Mouse (Mus musculus) spleen, adult 18-20 months (tissue): ENCODE data around the gene Zfp781.
A peak's percentile ranks its signal among the peaks of the same experiment; 100 is the strongest.
"Not testable (repeated sequence)": the region's sequence is repeated elsewhere in the genome, so short reads cannot be mapped to it uniquely, and the experiment has no call there.

Source experiments
- DNase-seq, 2 experiments: peaks; one replicate each; pipeline ENCODE4 v3.0.0; 2022; ENCODE audit warnings: mixed read lengths in 2 of 2

The Zfp781 gene

DNA sequence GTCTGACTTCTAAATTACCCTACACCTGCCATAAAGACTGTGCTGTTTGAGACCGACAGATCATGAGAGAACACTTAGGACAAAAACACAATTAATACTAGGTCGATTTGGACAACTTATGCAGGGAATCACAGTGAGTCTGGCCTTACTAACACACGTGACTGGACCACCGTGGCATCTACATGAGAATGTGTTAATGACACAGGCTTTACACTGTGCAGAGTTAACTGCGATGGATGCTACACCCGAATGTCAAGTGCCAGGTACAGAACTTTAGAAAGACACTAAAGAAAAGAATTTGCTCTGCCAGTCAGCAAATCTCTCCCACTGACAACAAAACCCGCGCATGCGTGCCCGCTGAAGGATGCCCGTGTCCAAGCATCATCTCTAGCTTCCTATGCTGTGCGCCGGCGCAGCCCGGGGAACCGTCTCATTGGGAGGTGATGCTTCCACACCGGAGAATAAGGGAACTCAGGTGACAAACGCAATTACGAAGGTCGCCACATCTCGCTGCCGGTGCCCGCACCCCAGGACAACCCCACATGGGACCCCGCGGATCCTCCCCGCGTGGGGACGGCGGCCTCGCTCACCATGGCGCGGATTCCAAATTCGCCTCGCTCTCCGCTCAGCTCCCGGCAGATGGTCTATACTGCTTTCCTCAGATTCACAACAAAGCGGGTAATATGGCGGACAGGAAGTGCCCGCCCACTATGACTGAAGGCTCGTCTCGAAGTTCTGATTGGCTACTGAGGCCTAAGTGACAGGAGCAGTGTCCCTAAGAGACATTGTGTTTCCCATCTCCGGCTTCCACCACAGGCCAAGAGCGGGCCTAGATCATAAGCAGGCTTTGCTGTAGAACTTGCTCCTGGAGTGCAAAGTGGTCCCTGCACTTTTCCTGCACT is at the start of gene Zfp781:
Gene Zfp781, minus strand, starts transcription at position 639 of the 902 bp plus-strand sequence.
- not testable (repeated sequence) for DNase-seq

- DNase-seq = peak in 1 of 2 experiments; percentile 33
These were observed 48.2 kb upstream of the Zfp781 start for GRCm38 (mm10) chr10:81978365-81979003.

- not testable (repeated sequence) for DNase-seq
These were observed 451 bp upstream of the Zfp781 start for GRCm38 (mm10) chr10:81930744-81931118.

DNA sequence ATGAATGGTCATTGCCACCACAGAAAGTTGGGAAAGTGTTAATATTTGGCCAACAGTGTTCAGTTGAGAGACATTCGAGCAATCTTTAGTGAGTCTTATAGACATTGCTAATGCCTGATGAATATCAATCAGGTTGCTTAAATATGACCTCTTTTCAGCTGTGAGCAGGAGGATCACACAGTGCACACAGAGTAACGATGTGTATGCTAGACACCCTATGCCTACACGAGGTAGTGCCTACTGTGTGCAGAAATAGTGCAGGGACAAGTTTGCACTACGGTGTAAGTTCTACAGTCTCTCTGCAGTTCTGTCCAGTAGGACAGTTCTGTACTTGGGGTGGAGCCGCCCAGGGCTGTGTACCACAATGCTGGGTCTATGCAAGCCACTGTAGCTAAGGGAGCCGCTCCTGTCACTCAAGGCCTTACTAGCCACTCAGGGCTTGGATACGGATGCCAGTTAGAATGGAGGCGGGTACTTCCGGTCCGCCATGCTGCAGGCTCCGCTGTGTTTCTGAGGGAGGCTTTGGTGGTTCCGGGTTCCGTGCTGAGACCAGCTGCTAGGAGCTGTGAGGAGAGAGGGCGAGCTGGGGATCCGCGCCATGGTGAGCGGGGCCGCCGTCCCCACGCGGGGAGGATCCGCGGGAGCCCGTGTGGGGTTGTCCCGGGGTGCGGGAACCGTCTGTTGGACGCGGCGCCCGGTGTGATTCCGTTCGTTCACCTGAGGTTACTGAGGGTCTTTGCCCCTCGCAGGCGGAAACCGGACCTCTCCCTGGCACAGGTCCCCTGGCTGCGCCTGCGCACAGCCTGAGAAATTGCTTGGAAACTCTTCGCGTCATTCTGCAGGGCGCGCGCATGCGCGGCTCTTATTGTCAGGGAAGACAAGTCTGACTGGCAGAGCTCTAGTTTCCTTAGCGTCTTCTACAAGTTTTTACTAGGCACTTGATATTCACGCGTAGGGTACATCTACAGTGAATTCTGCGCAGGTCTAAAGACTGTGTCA is 66.6 kb downstream of the Zfp781 start, which contains the start of gene Gm32687:
Gene Gm32687, plus strand, starts transcription at position 526 of the 999 bp plus-strand sequence.
- DNase-seq = peak; percentile 1 to 3
